Mouse (Mus musculus) cerebellum, postnatal 4 days (tissue): ENCODE results near the gene Fryl.

Experiments
- DNase-seq, 2 experiments: peaks; one replicate each; pipeline ENCODE4 v3.0.0; 2022; ENCODE audit warnings: low spot score in 2 of 2, mixed read lengths in 1 of 2

Gene Fryl

DNA sequence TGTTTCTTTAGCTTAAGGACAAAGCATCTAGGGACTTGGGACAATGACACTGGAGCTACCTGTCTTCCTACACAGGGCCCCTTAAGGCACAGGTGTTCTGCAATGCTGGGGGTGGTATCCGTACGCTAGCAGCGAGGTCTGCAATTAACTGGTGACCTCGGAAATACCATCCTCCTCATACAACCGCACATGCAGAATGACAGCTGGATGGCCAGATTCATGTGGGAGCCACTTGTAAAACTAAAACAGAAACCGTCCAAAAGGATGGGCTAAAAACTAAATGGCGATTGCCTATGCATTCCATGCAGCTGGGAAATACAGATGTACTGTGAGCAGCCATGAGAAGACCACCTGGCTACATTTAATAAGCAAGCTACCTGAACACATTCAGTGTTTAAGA lies 34.6 kb downstream of the Fryl start:
- no peak for DNase-seq

DNA sequence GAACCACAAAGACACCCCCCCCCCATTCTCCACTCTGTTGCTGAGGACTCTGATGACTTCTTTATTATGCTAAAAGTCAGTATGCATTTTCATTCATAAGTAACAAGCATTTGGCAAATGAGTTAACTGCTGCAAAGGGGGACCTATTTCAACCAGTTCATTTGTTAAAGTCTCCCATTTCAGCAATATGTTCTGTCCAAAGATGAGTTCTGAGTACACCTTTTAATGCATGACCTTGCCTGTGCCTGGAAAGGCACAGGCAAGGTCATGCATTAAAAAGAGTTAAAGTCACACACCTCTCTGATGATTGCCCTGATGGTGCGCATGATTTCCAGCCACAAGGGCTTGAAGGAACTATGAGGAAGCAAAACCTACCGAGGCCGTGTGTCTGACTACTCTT lies 36.7 kb downstream of the Fryl start:
- no peak for DNase-seq

DNA sequence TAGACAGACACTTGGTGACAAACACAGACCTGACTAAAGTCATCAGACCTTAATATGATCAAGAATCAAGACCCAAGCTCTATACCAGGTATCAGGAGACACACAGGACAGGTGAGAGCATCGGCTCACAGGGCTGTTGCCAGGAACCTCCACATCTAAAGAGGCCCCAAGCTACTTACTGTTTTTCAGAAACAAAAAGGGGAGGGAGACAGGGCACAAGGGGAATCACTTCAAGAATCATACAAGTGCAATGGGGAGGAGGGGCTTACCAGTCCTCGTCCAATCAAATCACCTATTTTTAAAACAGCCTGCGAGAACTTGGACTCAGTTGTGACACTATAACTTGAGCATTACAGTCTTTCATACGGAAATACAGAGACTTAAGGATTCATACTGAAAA lies 38.4 kb downstream of the Fryl start:
- DNase-seq: no peak

DNA sequence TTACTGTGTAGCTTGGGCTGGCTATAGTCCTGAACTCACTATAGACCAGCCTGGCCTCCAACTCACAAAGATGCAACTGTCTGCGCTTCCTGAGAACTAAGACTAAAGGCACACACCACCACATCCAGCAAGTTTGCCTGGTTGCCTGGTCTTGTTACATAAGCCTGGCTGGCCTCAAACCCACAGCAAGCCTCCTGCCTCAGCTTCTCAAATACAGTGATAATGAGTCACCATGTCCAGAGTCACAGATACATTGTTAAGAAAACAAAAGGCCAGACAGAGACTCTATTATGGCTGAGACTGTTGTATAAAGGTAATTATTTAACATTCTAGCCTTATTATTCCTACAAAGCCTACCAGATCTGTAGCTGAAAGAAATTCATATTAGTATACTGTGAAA lies 39.3 kb downstream of the Fryl start:
- DNase-seq: no peak

DNA sequence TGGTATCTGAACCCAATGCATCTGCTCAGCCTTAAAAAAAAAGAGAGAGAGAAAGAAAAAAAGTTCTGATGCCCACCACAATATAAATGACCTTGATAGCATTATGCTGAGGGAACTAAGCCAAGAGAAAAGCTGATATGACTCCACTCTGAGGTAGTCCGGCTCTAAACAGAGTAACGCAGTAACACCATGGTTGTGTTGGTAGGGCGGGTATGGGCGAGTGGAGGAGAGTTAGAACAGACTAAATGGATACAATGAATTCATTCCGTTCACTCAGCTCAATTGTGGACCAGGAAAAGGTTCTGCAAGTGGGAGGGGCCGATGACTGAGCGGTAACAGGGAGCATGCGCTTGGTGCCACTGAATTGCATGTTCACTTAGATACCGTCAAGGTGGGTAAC lies 40.4 kb downstream of the Fryl start:
- DNase-seq: no peak

DNA sequence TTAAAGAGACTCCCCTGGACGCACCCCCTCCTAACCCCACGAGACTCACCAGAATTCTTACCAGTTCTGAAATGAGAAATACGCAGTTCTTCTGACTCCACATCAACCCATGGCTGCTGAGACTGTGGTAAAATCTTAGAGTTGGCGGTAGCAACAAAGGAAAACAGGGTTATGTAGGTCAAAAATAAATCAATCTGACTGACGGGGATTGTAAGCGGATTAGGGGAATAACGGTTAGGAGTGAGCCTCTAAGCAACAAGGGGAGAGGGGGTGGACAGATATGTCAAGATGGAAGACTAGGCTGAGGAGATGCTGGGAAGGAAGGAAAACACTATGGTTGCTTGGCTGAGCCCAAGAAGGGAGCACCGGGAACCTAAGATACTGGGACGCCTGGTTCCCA lies 44.0 kb downstream of the Fryl start:
- DNase-seq: no peak

DNA sequence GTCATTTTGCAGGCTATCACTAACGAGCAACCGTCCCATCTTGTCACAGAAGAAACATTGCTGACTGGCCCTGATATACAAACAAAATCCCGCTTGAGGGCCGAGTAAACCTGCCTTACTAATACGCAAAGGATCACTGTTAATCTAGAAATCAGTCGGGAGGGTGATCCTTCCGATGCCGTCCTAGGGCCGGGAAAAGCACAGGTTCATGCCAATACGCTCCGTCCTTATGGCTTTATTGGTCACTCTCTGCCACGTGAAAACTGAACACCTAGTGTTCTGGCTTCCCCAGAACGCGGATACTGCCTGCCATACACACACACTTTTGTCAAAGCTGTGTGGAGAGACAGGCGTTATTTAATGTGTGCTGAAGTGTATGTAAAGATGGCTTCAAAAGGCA lies 44.5 kb downstream of the Fryl start:
- DNase-seq: no peak

DNA sequence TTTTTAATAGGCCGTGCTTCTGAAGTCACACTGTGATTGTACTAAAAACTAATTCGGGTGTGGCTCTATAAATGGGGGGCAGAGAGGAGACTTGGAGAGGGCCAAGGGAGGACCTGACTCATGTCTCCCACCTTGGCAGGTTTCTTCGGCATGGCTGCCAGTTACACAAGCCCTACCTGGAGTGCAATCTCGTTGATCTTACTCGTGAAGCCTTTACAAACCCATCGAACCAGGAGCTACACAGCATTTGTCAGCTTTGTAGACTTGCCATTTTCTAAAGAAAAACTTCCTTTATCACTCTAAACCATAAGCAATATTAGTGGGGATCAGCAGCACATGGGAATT lies 45.5 kb downstream of the Fryl start:
- no peak for DNase-seq

DNA sequence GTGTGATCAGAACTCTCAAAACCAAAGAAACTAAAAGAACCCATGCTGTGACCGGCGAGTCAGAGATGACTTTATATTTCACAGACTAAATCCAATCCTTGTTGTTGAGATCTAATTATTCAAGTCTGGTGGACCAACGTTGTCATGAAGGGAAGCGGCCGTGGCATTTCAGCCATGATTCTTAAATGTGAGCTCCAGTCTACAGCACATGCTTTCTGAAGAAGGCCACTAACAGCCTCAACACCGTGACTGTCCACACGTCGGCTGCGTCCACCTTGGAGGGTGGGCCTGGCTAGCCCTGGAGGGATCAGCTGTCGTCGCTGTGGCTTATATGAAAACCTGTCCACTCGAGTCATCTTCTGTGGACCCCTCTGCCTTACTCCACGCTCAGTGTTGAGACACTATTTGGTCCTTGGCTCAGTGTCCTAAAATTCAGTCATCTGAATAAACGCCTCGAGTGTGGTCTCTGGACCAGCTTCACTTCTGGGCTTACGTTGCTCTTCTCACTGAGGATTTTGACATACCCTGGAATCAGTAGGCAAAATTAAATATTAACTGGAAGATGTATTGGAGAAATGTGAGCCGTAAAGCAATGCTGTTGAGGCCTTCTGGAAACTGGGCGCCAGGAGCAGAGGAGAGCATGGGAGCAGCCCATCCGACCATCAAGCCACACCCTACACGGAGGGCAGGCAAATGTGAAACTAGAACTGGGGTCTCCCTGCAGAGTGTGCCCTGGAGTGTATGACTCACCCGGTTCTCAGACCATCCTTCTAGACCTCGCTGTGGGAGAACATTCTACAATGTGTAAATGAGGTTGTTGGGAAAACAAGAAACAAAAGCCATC lies 46.1 kb downstream of the Fryl start:
- DNase-seq: no peak

DNA sequence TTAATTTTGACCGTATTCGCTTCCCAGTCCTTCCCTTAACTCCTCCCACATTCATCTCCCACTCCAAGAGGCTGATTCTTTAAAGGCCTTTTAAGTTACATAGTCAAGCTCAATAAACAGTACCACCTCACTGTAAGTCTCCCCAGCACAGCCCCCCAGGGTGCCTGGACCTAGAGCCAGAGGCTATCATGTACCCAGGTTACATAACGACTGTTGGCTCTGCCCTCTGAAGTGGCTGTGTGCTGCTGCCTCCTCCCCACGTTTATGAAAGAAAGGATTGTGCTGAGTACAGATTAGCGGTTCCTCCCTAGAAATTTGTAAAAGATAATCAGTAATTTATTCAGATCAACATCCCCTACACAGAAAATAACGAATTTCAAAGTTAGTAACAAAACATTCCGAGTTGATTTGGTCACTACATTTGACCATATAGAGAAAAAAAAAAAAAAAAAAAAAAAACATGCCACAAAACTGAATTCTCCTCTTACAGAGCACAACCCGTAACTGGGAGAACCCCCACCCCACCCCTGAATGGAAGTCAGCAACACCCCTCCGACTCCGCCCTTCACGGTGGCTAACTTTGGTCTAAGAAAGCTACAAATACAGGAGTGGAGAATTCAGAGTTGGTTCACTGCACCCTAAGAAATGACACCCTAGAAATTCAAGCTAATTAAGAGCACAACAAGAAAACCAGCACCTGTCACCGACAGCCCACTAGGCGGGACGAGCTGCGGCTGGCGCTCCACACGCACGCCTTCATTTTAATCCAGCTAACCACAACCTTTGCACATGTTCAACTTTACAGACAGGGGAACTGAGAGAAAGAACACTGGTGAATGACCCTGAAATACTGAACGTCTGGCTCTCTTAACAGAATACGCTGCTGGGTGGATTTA lies 47.0 kb downstream of the Fryl start:
- no peak for DNase-seq

DNA sequence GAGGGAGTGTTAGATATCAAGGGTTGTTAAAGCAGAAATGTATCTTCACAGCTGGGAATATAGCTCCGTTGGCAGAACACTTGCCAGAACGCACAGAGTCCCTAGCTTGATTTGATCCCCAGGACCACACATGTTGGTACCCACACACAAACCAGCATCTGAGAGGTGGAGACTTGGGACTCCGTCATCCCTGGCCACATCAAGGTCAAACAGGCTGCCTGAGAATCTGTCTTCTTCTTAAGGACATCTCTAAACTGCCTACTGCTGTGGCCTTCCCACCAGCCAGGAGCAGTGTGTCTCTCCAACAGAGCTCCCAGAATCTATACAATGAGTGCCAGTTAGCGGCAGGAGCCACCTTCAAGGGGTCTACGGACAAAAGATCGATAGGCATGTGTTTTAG lies 47.8 kb downstream of the Fryl start:
- DNase-seq: no peak

DNA sequence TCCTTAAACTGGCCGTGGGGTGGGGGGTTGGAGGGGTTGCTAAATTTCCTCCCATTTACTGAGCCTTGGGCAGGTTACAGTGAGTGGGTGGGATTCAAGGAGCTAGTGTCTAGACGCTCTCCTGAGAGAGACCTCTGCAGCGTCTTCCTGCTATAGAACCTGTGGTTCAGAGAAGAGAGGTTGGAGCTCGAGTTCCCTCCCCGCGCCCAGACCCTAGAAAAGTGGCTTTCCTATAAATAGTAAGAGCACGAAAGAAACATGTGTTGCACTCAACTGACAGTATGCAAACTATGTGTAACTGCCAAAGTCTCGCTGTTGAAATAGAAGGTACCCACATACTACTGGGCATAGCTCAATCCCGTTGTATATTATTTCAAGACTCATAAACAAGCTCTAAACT lies 49.7 kb downstream of the Fryl start:
- no peak for DNase-seq

DNA sequence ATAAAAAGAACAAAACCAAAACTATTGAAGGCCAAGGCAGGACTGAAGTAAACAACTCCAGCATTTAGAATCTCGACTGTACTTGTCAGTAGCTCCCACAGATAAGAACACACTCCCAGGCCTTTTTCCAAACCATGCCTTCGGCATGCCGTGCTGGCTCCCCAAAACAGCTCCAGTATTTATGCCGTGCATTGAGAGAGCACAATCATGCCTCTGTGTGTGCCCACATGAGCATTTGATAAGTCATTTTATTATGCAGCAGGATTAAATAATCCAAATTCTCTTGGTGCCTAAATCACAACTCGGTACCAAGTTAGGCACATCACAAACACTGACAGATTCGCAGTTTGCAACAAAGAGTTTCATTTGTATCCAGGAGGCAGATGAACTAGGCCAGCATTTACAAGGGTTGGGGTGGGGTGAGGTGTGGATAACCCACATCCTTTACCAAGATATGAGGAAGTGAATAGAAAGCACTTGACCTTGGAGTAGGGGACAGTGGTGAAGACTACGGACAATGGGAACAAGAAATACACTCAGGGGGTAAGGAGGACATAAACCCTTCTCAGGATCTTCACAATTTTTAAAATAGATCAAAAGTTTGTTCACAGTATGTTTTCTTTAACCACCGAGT lies 50.3 kb downstream of the Fryl start:
- DNase-seq: no peak

DNA sequence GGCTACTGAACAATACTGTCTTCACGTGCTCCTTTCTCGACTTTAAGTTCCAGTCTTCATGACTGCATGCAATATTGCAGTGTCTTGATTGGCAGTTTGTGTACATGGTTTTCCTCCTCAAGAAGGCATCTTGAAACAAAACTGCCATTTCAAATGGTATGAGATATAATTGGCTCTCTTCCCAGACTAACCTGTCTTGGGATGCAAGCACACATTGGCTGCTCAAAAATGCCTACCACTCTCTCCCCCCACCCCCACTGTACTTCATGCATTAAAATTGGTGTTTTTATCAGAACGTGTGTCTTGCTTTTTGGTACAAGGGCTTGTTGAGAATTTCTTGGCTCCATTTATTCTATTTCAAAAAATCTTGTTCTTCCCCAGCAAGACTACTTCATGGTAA lies 51.4 kb downstream of the Fryl start:
- DNase-seq: no peak

DNA sequence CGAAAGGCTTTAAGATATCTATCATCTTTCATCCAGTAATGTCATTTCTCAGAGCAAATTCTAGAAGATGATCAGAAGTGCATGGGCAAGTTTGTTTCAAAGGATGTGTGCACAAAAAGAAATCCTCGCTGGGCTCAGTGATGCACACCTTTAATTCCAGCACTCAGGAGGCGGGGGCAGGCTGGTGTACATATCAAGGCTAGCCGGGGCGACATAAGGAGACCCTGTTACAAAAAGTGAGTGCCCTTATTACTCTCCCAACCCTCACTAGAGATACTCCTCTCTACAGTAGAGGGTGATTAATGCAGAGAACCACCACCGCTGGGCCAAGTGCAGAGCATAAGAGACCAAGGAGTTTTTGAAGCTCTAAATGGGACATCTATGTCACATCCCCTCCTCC lies 53.9 kb downstream of the Fryl start:
- no peak for DNase-seq

DNA sequence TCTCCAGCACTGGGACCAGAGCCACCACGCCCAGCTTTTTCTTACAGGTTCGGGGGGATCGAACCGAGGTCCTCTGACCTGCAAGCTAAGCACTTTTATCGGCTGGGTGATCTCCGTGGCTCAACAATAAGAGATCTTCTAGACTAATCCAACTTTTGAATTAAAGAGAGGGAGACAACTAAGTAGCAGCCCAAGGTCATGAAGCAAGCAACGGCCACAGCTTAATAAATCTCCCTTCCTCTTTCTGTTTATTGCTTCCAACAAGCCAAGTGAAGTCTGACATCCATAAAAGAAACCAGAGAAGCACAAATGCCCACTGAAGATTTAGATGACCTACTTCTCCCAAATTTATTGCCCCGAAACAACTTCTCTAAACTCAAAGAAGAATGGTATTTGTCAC lies 54.3 kb downstream of the Fryl start:
- DNase-seq: no peak

DNA sequence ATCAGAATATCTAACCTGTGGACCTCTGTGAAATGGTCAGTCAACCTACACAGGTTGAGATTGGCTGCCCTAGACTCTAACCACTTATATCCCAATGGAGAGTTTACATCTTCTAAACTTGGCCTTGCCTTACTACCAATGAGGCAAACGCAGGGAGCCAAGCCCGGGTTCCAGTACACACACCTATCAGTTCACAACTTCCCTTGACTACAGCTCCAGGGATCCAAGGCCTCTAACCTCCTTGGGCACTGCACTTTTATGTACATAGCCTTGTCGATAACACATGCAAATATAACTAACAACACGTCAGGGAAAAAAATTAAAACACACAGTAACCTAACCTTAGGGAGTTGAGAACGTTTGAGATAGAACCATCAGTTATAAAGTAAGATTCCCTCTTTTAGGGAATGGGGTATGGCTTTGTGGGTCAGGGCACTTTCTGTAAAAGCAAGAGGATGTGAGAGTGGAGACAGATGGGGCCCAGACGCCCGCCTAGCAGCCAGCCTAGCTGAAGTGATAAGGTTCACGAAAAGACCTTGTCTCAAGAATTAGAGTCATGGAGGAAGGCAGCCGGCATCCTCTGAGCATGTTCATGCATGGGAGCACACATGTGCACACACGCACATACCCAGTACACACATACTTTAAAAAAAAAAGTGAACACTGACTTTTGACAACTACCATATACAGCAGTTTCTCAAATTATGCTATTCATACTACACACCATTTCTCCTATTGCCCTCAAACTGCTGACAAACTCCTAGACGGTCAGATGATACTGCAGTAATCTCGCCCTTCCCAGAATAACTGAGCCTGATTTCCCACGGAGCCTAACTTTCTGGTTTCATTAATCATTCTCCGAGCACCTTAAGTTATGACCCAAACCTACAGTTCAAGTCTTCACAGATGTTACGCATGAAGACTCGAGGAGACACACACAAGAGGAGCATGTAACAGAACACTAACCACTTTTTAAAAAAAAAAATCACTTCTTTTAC lies 55.7 kb downstream of the Fryl start:
- DNase-seq: no peak

DNA sequence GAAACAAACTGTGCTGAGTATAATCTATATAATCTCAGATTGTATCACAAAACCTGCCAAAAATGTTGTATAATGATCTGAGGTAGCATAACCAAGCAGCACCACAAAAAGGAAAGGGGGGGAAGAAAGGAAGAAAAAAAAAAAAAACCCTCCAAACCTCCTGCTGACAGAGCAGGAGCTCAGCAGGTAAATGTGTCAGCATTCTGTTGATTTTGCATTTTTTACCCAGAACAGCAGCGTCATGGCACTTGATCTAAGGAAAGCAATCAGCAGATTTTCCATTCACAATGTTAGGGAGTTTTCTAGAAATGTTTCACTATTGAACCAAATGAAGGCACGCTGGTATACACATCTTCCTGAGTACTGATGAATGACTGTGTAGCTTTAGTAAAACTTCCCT lies 56.8 kb downstream of the Fryl start:
- DNase-seq: no peak

DNA sequence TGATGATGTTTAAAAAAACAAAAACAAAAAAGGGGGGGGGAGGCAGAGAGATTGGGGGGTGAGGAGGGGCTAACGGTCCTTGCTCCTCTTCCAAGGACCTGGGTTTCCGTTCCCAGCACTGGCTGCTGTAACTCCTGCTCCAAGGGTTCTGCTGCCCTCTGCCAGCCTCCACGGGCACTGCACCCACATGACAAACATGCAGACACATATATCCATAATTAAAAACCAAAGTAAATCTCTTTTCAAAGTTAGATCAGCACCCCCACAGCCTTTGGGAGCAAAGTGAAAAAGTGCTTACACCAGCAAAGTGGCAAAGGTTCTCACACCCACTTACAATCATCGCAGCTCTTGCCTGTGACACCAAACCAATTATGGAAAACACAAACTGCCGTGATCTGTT lies 57.7 kb downstream of the Fryl start:
- no peak for DNase-seq

DNA sequence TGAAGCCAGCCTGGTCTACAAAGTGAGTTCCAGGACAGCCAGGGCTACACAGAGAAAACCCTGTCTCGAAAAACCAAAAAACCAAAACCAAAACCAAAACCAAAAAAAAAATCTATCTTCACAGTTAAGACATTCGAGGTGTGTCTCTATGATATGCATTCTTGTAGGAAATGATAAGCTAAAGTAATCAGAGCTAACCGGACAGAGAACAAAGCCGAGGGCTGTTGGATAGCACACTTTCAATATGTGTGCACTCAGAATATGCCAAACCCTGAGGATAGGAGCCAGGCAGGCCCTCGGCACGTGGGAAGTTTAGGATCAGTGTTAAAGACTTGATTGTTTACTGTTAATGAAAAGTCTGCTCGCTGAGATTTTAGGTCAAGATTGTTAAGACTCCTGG lies 58.6 kb downstream of the Fryl start:
- no peak for DNase-seq

DNA sequence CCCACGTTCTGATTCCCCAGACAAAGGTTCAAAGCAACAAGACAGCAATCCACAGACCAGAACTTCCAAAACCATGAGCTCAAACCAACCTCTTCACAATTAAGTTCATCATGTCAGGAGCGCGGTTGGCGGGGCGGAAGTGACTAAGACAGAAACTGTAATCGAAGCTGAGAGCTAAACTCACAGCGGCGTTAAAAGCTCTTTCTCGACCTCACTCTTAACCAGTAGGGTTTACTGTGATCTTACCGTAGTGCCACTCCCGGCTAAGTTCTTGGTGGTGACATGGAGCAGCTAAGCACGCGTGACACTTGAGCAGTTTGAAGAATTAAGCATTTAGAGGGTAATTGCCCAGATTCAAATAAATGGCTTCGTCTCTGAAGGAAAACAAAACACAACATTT lies 61.7 kb downstream of the Fryl start:
- no peak for DNase-seq
